Mouse (Mus musculus) large intestine, adult 2 months (tissue): ENCODE data around the gene Camk2g. TPM values are rescaled to one million over a fixed set of nuclear protein-coding genes. Genes with fewer than 3 reads are reported as not detected.

Experiments
- DNase-seq: peaks from one replicate; pipeline ENCODE4 v3.0.0-alpha.2; 2012; ENCODE audit warnings: low read depth, low spot score
- WGBS: fragments of 180-500 bp; shearing (Covaris S2); methylation state at CpG from one replicate; pipeline ENCODE4 v1.1.7; 2018; 5-methylcytosine and 5-hydroxymethylcytosine counted together
- polyA plus RNA-seq: library from polyadenylated mRNA; depleted of rRNA; stranded (reverse); fragments of >200 nt; gene quantifications from 2 replicates; pipeline ENCODE4 v1.2.3, GENCODE M21; 2012

Gene Camk2g
- polyA plus RNA-seq, 1 experiment: 11.4 TPM

DNA sequence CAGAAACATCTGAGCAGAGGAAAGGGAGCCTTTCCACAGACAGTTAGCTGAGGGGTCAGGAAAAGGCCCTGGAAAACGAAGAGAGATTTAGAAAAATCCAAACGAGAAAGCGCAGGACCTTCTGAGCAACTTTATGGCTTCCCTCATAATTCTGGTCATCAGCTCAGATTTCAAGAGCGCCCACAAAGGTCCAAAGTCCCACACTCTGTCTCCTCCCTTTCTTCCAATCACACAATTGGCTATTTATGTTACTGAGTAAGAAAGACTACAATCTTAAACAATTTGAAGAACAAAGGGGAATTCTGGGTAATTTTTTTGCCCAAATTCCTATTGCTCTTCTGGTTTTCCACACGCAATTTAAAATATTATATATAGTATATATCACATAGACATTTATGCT lies 43.4 kb downstream of the Camk2g start:
- WGBS: 28% methylated on average over 5 of the region's 5 CpGs
- no peak for DNase-seq

DNA sequence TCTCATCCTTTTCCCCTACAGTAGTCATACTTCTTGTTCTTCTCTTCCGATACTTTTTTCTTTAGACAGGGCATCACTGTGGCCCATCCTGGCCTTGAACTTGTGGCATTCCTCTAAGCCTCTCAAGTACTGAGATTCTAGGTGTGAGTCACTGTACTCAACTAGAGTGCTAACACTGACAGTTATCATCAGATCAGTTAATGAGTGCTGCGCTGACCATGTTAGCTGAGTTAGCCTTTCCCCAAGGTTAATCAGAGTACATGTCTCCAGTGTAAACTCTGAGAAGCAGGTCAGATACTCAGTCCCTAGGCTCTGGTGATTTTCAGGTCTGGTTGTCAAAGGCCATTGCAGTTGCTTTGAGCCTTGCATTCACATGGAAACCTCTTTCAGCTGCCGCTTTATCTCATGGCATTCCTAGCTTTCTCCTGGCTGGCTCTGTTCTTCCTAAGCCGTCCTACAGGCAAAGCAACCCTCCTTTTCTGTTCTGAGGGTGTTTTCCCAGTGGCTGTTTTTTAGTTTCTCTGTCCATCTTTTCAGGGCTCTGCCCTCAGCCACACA lies 44.3 kb downstream of the Camk2g start:
- no peak for DNase-seq
- WGBS: 89% methylated on average over 4 of the region's 4 CpGs

DNA sequence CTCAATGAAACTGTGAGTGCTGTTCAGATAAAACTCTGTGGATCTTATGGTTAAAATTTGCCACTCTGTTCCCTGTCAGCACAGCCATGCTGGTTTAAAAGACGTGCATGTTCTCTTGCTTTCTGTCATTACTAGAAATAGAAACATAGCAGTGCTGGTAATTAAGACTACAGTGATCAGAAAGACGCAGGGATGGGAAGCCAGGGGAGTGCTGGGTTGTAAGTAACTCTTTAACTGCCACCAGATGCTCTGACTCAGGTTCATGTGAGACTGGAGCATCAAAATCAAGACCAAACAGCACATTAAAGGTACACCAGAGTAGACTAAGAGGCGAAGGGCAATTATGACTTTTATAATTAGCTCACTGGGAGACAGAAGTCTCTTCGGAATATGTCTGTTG lies 45.5 kb downstream of the Camk2g start:
- DNase-seq: no peak
- WGBS: 74% methylated on average over 4 of the region's 4 CpGs

DNA sequence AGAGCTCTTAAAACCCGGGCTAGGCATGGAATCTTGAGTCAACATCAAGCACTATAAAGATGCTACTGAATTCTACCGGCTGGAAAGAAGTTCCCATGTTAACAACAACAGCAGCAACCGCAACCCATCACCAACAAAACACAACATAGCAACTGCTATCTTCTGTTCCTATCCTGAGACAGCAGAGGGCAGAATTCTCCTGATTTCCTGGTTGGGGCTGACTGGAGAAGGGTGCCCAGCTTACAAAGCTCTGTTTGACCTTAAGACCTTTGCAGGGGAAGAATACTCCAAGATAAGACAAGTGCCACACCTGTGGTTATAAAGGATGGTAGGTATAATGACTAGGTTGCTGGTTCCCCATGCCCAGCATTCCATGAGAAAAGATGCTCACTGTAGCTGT lies 47.0 kb downstream of the Camk2g start:
- 37% methylated on average over 3 of the region's 3 CpGs for WGBS
- DNase-seq: no peak

DNA sequence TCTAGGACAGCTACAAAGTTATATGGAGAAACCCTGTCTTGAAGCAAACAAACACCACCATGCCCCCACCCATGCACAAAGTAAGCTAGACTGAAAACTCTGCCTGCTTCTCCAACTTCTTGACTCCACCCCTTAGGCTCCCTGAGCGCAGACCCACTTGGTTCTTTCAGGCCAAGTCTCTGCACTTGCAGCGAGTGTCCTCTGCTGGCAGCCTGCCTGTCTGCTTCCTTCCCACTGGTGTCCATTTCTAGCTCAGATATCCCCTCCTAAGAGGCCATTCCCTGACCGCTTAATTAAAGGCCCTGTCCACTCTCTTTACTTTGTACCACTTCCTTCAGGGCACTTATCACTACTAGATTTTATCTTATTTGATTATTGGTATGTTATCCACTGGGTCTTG lies 50.3 kb downstream of the Camk2g start:
- WGBS: 73% methylated on average over 3 of the region's 3 CpGs
- no peak for DNase-seq

DNA sequence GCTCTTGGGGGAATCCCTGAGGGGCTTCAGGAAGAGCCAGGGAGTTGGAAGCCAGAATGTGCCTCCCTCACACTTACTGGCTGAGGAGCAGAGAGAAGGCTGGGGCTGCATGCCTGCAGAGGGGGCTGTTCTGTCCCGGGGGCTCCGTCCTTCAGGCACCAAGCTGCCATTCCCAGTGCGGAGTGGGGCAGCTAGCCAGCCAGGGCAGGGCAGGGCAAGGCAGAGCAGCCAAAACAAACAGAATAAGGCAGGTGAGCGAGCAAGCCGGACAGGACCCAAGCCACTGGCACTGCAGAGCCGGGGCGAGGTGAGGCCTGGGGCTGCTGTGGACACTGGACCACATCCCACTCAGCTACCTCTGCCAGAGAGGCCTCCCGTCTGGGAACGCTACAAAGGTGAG lies 52.6 kb downstream of the Camk2g start:
- 37% methylated on average over 9 of the region's 9 CpGs for WGBS
- DNase-seq: no peak

DNA sequence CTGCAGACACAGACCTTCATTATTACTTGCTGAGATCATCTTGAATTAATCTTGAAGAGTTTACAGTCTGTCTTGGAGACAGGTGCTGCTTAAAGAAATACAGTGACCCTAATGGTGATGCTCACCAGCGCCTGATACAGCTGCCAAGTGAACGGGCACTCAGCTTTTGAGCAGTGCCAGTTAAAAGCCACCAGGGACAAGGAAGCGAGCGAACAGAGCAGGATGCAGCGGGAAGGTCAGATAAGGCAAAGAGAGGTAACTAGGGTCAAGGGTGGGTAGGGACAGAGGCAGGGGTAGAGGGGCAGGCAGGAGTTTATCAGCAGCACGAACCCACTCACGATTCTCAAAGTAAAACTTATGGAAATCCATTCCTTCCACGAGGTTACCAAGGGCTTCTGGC lies 55.4 kb downstream of the Camk2g start:
- no peak for DNase-seq
- 75% methylated on average over 8 of the region's 8 CpGs for WGBS

DNA sequence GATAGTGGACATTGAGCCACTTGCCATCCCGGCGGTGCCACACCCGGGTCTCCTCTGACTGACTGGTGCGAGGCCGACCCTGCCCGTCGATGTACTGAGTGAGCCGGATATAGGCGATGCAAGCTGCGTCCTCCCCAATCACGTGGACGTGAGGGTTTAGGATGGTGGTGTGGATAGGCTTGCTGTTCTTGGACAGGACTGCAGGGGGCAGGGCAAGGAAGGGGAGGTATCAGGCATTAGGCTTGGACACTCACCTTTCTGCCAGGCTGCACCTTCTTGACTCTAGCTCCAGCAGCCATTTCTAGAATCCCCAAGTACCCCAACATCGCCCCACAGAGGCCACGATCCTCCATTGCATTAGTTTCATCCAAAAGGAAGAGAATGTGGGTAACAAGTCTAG lies 56.6 kb downstream of the Camk2g start:
- 12% methylated on average over 14 of the region's 14 CpGs for WGBS
- DNase-seq: no peak

DNA sequence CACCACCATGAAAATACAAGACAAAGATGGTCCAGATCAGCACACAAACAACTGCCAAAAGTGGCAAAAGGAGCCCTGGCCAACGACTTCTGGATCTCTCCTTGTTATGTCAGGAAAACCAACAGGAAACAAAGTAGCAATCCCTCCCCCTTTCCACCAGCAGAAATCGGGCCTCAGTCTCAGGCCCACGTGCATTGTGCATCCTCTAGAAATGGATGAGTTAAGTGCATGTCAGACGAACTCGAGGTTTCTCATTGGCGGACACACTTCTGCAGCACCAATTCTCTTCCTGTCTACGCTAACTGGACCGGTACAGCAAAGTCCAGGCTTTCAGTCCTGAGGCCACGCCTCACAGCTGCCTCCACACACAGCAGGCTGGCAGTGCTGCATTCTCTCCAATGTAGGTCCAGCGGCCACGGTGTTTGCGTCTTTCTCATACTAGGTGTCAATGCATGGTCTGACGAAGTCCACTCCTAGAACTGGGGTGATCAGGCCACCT lies 57.9 kb downstream of the Camk2g start:
- no peak for DNase-seq
- WGBS: 66% methylated on average over 13 of the region's 13 CpGs

DNA sequence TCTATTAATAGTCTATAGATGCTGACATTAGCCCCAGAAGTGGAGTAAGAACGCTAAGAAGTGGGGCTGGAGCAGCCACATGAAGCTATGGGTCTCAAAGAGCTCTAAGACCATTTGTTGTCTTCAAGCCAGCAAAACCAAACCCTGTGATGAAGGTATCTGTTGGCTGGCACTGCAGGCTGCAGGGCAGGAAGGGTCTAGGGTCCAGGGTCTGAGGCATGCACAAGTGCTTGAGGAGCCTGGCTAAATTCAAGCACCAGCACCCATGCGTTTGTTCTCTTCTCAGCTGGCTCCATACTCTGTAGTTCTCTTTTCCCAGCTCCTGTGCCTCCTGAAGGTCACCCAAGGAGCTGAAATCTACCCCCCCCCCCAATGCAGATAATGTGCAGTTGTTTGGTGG lies 58.8 kb downstream of the Camk2g start:
- WGBS: 59% methylated on average over 2 of the region's 2 CpGs
- DNase-seq: no peak

DNA sequence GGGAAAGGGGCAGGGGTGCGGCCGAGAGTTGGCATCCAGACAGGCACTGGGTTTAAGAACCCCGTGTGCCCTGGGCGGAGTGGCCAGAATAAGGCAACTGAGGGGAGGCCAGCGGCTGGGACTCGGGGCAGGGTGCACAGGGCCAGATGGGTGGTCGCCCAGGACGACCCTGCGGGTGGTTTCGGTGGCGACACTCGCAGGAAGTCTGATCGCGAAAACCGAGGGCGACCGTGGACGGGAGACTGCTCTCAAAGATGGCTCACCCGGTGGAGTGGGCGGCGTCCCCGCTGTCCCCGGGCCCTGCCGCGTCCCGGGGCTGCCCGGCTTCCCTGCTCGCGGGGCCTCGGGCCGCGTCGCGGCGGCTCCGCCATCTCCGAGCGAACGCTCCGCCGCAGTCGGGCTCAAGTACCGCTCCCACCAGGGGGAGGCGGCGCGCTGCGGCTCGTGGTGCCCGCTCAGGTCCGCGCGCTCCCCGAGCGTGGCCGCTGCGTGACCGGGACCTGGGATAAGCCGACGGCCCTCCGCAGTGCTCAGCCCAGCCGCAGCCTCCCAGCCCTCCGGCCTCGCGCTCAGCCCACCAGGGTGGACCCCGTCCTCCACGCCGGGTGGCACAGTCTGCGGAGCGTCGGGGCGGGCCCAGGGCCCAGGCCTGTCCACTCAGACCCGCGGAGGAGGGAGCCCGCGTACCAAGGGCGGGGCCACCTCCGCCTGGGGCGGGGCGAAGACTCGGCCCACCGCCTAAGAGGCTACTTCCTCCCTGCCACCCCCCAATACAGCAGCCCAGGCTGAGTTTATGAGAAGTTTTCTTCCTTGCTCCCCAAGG lies 59.7 kb downstream of the Camk2g start, which contains the start of gene Ndst2:
Gene Ndst2 (minus strand): TSS at position 611 of the 823 bp plus-strand sequence.
- peak; percentile 58 for DNase-seq
- WGBS: under 1% methylated on average over 80 of the region's 81 CpGs

DNA sequence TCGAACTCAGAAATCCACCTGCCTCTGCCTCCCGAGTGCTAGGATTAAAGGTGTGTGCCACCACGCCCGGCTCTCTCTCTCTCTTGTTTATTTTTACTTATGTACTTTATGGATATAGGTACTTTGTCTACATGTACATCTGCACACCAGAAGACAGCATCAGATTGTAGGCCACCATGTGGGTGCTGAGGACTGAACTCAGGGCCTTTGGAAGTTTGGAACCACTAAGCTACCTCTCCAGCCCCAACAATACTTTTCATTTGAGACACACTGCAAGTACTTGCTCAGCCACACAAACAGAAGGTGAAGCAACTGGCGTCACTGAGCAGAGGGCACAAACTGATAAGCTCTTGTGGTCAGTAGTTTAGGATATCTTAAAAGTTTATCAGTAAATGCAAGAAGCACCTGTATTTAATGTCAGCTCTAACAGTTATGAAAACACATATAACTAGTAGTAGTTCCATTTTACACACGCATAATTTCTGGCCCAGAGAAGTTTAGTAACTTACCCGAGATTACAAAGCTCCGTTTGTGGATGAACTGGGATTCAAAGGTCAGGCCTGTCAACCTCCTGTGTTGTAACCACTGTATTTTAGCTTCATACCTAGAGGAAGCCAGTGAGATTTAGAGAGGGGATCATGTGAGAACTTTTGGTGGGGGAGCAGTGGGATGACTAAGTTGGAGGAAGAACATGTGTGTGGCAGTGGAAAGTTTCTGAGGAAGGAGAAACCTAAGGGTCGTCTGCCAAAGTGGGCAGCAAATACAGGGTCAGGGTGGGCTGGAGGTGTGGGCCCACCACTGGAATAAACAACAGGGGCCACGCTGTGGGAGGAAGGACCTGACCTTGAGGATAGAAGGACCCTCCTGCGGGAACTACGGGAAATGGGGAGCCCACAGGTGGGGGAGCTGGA lies 60.6 kb downstream of the Camk2g start:
- 25% methylated on average over 12 of the region's 12 CpGs for WGBS
- no peak for DNase-seq

DNA sequence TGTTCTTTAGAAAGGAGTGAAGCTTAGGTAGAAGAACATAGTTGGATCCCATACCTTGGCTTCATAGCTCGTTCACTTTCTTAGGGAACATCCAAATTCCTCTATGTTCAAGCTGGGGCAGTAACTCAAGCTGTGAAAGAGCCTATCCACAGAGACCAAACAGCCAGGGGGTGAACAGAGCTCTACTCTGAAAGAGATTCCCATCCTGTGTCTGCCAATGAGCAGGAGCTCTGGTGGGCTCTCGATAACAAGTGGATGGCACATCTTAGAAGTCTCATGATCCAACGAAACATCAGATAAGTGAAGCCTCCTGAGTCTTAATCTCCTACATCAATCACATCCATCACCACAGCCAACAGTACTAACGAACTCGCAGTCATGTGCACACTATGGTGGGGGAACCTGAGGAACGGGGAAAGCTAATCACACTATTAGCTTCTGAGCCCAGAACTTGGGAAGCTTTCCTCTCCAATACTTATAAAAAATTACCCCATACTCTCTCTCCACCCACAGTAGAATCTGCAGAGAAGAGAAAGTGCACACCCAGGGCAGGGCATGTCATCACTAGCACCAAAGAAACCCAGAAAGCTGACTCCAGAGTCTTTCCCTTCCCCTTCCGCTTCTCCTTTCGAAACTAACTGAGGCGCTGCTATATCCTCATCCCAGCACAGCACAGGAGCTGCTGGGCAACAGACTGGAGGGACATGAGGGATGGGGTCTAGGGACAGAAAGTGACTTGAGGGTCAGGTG lies 62.9 kb downstream of the Camk2g start:
- 88% methylated on average over 9 of the region's 9 CpGs for WGBS
- DNase-seq: no peak

DNA sequence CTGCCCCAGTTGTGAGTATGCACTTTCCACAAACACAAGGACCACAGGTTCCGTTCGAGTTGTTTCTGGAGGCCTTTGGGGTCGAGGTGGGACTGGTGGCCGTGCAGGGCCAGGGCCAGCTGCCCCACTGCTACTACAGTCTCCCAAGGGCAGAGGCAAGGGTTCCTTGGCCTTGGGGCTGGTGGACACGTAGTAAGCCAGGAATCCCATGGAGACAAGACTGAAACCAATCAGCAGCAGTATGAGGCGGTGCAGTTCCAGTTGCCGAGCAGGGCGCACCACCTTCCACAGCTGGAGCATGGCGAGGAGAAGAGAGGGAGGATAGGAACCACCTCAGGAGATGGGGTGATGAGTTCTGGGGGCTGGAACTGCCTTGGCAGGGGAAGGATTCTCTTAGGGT lies 64.0 kb downstream of the Camk2g start:
- DNase-seq: no peak
- WGBS: 89% methylated on average over 9 of the region's 9 CpGs

DNA sequence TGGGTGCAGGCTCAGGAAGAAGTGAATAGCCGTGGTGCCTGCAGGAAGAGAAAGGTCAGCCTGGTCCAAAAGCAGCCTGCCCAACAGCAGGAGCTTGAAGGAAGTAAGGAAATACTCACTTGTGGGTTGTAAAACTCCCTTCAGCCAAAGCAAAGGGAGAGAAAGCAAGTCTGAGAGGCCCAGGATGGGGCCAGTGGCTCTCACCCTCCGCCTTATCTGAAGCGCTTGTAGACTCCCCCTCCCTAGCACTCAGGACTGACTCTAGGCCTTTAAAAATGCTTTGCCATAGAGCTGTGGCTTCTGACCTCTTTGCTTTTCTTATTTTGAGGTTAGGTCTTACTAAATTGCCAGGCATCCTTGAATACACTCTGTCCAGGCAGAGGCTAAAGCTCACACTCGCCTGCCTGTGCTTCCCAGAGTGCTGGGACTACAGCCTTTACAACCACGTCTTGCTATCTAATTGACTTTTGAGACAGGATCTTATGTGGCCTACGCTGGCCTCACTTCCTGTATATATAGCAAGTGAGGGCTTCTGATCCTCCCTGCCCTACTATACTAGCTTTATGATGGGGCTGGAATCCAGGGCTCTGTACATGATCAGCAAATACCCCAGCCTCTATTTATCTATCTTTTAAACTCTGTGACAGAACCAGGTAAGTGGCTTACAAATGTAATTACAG lies 68.1 kb downstream of the Camk2g start:
- DNase-seq: no peak
- 62% methylated on average over 6 of the region's 6 CpGs for WGBS

DNA sequence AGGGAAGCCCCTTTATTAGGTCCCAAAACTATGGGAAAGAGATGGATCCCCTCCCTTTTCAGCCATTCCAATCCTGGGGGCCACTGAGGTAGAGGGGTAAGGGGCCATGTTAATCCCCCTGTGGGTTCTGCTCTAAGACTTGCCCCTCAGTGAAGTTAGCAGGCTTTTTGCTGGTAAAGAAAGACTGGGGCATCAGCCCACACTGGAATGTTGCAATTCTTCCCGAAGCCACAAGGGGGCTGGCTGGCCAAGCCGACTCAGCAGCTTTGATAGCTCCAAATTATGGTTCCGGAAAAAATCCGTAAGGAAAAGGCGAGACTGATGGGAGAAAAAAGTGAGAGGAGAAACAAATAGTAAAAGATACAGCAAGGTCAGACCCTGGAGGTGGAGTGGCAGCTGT lies 69.8 kb downstream of the Camk2g start:
- no peak for DNase-seq
- 9% methylated on average over 5 of the region's 5 CpGs for WGBS

DNA sequence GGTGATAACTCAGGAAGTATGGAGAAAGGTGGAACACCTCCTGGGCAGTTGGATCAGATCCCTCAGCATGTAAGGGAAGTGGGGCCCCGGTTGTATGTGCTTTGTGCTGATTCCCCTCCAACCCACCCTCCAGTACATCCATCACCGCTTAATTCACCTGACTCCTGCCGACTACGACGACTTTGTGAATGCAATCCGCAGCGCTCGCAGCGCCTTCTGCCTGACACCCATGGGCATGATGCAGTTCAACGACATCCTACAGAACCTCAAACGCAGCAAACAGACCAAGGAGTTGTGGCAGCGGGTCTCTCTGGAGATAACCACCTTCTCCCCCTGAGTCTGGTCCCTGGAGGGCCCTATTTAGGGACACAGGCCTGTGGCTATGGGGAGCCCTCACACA lies 70.9 kb downstream of the Camk2g start:
- no peak for DNase-seq
- WGBS: 92% methylated on average over 12 of the region's 12 CpGs

DNA sequence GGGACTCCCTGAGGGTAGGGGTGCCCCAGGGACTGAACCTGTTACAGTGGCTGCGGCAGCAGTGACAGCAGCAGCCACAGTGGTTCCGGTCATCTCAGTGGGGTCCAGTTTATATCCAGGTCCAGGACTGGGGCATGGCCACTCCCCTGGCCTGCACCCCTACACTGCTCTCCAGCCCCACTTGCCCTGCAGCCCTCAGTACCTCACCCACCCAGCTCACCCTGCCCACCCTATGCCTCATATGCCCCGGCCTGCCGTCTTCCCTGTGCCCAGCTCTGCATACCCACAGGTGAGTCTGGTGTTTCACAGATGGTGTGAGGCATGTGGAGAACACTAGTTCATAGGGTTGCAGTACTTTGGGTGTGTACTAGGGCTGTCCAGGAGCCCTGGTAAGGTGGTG lies 72.5 kb downstream of the Camk2g start:
- no peak for DNase-seq
- 79% methylated on average over 4 of the region's 4 CpGs for WGBS

DNA sequence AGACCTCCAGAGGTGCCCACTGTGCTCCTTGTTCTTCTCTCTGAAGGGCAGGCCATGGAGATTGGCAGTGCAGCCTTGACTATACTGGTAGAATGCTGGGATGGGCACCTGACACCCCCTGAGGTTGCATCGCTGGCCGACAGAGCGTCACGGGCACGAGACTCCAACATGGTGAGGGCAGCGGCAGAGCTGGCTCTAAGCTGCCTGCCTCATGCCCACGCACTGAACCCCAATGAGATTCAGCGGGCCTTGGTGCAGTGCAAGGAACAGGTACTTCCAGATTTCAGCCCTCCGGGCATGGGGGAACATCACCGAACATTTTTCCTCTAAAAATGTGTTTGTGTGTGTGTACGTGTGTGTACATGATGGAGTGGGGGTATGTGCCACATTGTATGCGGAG lies 74.1 kb downstream of the Camk2g start:
- 92% methylated on average over 12 of the region's 12 CpGs for WGBS
- no peak for DNase-seq
